ENCODE assay signal across 29 mouse cellular contexts in the genomic region with DNA sequence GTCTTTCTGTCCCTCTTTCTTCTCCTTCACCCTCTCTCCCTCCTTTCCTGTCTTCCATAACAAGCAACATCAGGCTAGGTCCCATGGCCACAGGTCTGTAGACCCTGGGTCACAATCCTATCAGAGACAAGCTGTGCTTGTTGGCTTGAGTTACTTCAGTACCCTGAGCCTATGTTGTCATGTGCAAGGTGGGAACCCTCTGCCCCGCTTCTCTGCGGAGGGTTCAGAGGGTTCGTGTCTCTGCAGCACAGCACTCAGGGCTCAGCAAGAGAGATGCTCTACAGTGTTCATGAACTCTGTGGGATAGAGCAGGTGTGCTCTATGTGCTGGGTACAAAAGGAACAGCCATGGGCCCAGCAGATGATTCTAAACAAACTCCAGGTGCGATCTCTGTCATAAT. TPM values are rescaled to one million over a fixed set of nuclear protein-coding genes. Genes with fewer than 3 reads are reported as not detected.
A peak's percentile ranks its signal among the peaks of the same experiment; 100 is the strongest.
DNase-seq lines count a peak whose midpoint lies in the region; ATAC-seq and TF ChIP-seq lines count a peak whose summit lies in the region.
"Had no signal": no experiment of that assay in that cellular context is flagged by ENCODE, and none has a peak within 500 bp of the region (broad histone marks: within the 10 kb centered on the region; RNA-seq: fewer than 3 reads in every experiment).

No protein-coding gene starts in this region.

- H3K4me1 ChIP-seq in stomach, embryonic 15.5 days, result peaks cover 16% of the 10 kb centered on the region; the same call in 1 of the 2 replicates
- H3K4me1 ChIP-seq in stomach, postnatal 0 days (replicated peaks; ENCODE audit: control insufficient read depth, insufficient read depth), result no peaks in the 10 kb centered on the region
- H3K4me1 ChIP-seq in liver, embryonic 11.5 days (replicated peaks; ENCODE audit: control insufficient read depth, insufficient read depth, low read length), result peaks cover 10% of the 10 kb centered on the region; the same call in 1 of the 2 replicates

- peak overlapping the region; percentile 71; the same call in 1 of the 2 replicates for H3K27ac ChIP-seq in stomach, embryonic 15.5 days
- no peak overlapping the region; the same call in 1 of the 2 replicates for H3K27ac ChIP-seq in stomach, postnatal 0 days (replicated peaks)
- no peak overlapping the region for H3K27ac ChIP-seq in liver, embryonic 11.5 days (ENCODE audit: low read depth, low read length)
- H3K27ac ChIP-seq: embryonic facial prominence, embryonic 13.5 days; forebrain, embryonic 10.5 days; forebrain, embryonic 15.5 days; hindbrain, embryonic 10.5 days; hindbrain, embryonic 15.5 days; limb, embryonic 13.5 days; liver, embryonic 13.5 days; macrophage; neural tube, embryonic 15.5 days had no signal

- no peak for ATAC-seq in CD4-positive, CD25-positive, alpha-beta regulatory T cell, adult 4 months
- ATAC-seq in stomach, embryonic 15.5 days (ENCODE audit: insufficient read depth, low FRiP score, low read depth), result no peak
- no peak for ATAC-seq in stomach, postnatal 0 days (ENCODE audit: low FRiP score, low TSS enrichment)
- no peak for ATAC-seq in liver, embryonic 11.5 days (replicated peaks; ENCODE audit: low FRiP score)
- ATAC-seq: forebrain, embryonic 15.5 days; lung, postnatal 0 days; Patski had no signal

- 81% methylated on average over 4 of the region's 4 CpGs for WGBS in stomach, embryonic 15.5 days
- 81% methylated on average over 4 of the region's 4 CpGs for WGBS in stomach, postnatal 0 days
- 84% methylated on average over 4 of the region's 4 CpGs for WGBS in liver, embryonic 11.5 days

- no peaks in the 10 kb centered on the region for H3K36me3 ChIP-seq in stomach, embryonic 15.5 days
- H3K36me3 ChIP-seq in stomach, postnatal 0 days (ENCODE audit: control insufficient read depth, insufficient read depth, low read length), result no peaks in the 10 kb centered on the region
- no peaks in the 10 kb centered on the region for H3K36me3 ChIP-seq in liver, embryonic 11.5 days (ENCODE audit: control insufficient read depth, insufficient read depth, low read length)
- H3K36me3 ChIP-seq: embryonic facial prominence, embryonic 13.5 days; forebrain, embryonic 10.5 days; forebrain, embryonic 15.5 days; heart, embryonic 13.5 days; hindbrain, embryonic 10.5 days; hindbrain, embryonic 15.5 days; limb, embryonic 13.5 days; liver, embryonic 13.5 days; neural tube, embryonic 15.5 days had no signal

- no peak overlapping the region for H3K4me3 ChIP-seq in stomach, embryonic 15.5 days (replicated peaks)
- no peak overlapping the region for H3K4me3 ChIP-seq in stomach, postnatal 0 days (ENCODE audit: low read depth, low read length)
- no peak overlapping the region for H3K4me3 ChIP-seq in liver, embryonic 11.5 days (ENCODE audit: low read depth, low read length)
- H3K4me3 ChIP-seq: embryonic facial prominence, embryonic 13.5 days; forebrain, embryonic 10.5 days; forebrain, embryonic 15.5 days; heart, adult 2 months; heart, embryonic 13.5 days; hindbrain, embryonic 10.5 days; hindbrain, embryonic 15.5 days; limb, embryonic 13.5 days; liver, embryonic 13.5 days; neural tube, embryonic 15.5 days had no signal

- no peak for TF ChIP-seq EP300 in stomach, postnatal 0 days (optimal IDR thresholded peaks at IDR 0.05)

- no peak overlapping the region for H3K9ac ChIP-seq in stomach, embryonic 15.5 days
- H3K9ac ChIP-seq in stomach, postnatal 0 days (ENCODE audit: low read length), result no peak overlapping the region
- no peak overlapping the region for H3K9ac ChIP-seq in liver, embryonic 11.5 days (ENCODE audit: low read depth, low read length)
- H3K9ac ChIP-seq: embryonic facial prominence, embryonic 13.5 days; forebrain, embryonic 15.5 days; hindbrain, embryonic 15.5 days; limb, embryonic 13.5 days; liver, embryonic 13.5 days; neural tube, embryonic 15.5 days had no signal

- H3K9me3 ChIP-seq in stomach, embryonic 15.5 days, result no peaks in the 10 kb centered on the region
- no peaks in the 10 kb centered on the region for H3K9me3 ChIP-seq in stomach, postnatal 0 days (ENCODE audit: control insufficient read depth, low read length)
- H3K9me3 ChIP-seq in liver, embryonic 11.5 days (ENCODE audit: control insufficient read depth, low read length), result no peaks in the 10 kb centered on the region
- H3K9me3 ChIP-seq: embryonic facial prominence, embryonic 13.5 days; forebrain, embryonic 15.5 days; heart, embryonic 13.5 days; hindbrain, embryonic 10.5 days; hindbrain, embryonic 15.5 days; limb, embryonic 13.5 days; liver, embryonic 13.5 days; neural tube, embryonic 15.5 days had no signal

- no peak overlapping the region for H3K4me2 ChIP-seq in stomach, embryonic 15.5 days
- H3K4me2 ChIP-seq in stomach, postnatal 0 days (replicated peaks; ENCODE audit: low read depth), result no peak overlapping the region
- H3K4me2 ChIP-seq in liver, embryonic 11.5 days, result no peak overlapping the region
- H3K4me2 ChIP-seq: embryonic facial prominence, embryonic 13.5 days; forebrain, embryonic 15.5 days; heart, embryonic 13.5 days; hindbrain, embryonic 15.5 days; limb, embryonic 13.5 days; liver, embryonic 13.5 days; neural tube, embryonic 15.5 days had no signal

- H3K27me3 ChIP-seq in stomach, embryonic 15.5 days (replicated peaks), result no peaks in the 10 kb centered on the region
- no peaks in the 10 kb centered on the region for H3K27me3 ChIP-seq in stomach, postnatal 0 days (ENCODE audit: control insufficient read depth, insufficient read depth, low read length)
- H3K27me3 ChIP-seq in liver, embryonic 11.5 days (replicated peaks; ENCODE audit: control insufficient read depth, insufficient read depth, low read length), result no peaks in the 10 kb centered on the region
- H3K27me3 ChIP-seq: embryonic facial prominence, embryonic 13.5 days; forebrain, embryonic 15.5 days; heart, embryonic 13.5 days; hindbrain, embryonic 15.5 days; limb, embryonic 13.5 days; liver, embryonic 13.5 days; neural tube, embryonic 15.5 days; Patski had no signal

- no peak for TF ChIP-seq CTCF in stomach, postnatal 0 days (IDR thresholded peaks at IDR 0.05; ENCODE audit: low read depth)

- DNase-seq in CD4-positive, CD25-positive, alpha-beta regulatory T cell, adult 2 months (ENCODE audit: low read depth, low spot score), result peak; percentile 15
- no peak for DNase-seq in stomach, postnatal 0 days (ENCODE audit: low spot score)
- peak; percentile 52 for DNase-seq in thymus, postnatal 14 days
- no peak for DNase-seq in liver, embryonic 11.5 days (ENCODE audit: low spot score)
- no peak for DNase-seq in c-Kit-positive CD71-positive TER-119-positive erythroid progenitor cells, embryonic 14.5 days (ENCODE audit: low spot score)
- DNase-seq: adrenal gland, postnatal 14 days; cerebellum, adult 18-20 months; cerebellum, postnatal 10 days; gastrocnemius, postnatal 36 days; heart, adult 2 months; heart, postnatal 10 days; liver, embryonic 13.5 days; lung, adult 18-20 months; midbrain, embryonic 14.5 days; retina, postnatal 1 day; right cerebral cortex, postnatal 14 days had no signal

RNA-seq across cellular contexts. Expression of gene Mical2, which starts 16.0 kb away (rescaled TPM):
- polyA plus RNA-seq in CD4-positive, CD25-positive, alpha-beta regulatory T cell, adult 4 months (2017; shearing (Covaris generic)), result 1 to 10 TPM; 2.1 to 2.4 TPM
- polyA plus RNA-seq in stomach, embryonic 15.5 days (2015; fragmentation: Nextera tagmentation; extraction: Ambion mirVana), result 12.5 and 12.7 TPM in 2 replicates
- 8.4 and 8.8 TPM in 2 replicates for polyA plus RNA-seq in stomach, postnatal 0 days (2015; fragmentation: Nextera tagmentation; extraction: Ambion mirVana)
- 7.2 and 9.3 TPM in 2 replicates for polyA plus RNA-seq in liver, embryonic 11.5 days (2014; fragmentation: Nextera tagmentation; extraction: Ambion mirVana)

RNA-seq across cellular contexts. Expression of gene Dkk3, which starts 50.8 kb away (rescaled TPM):
- 1 to 10 TPM; 1.3 to 1.7 TPM for polyA plus RNA-seq in CD4-positive, CD25-positive, alpha-beta regulatory T cell, adult 4 months (2017; shearing (Covaris generic))
- polyA plus RNA-seq in stomach, embryonic 15.5 days (2015; fragmentation: Nextera tagmentation; extraction: Ambion mirVana), result 30.7 and 33.1 TPM in 2 replicates
- polyA plus RNA-seq in stomach, postnatal 0 days (2015; fragmentation: Nextera tagmentation; extraction: Ambion mirVana), result 39.1 and 40.0 TPM in 2 replicates
- polyA plus RNA-seq in liver, embryonic 11.5 days (2014; fragmentation: Nextera tagmentation; extraction: Ambion mirVana), result 11.0 and 12.0 TPM in 2 replicates
- polyA plus RNA-seq: macrophage had no signal

Comparison
In these comparisons a context has a peak if more than half of its experiments do, and no peak if none do; other contexts are left out.
1. DNase-seq: peak in CD4-positive, CD25-positive, alpha-beta regulatory T cell, adult 2 months (single experiment) and thymus, postnatal 14 days (single experiment); none in stomach, postnatal 0 days (single experiment), liver, embryonic 11.5 days (single experiment) and c-Kit-positive CD71-positive TER-119-positive erythroid progenitor cells, embryonic 14.5 days (single experiment).